Comparison of ENCODE assay signal across 28 mouse cellular contexts in genomic region chr11:4502206-4502605, GRCm38 (mm10).
DNase-seq lines count a peak whose midpoint lies in the region; ATAC-seq and TF ChIP-seq lines count a peak whose summit lies in the region.
"Had no signal": no experiment of that assay in that cellular context is flagged by ENCODE, and none has a peak within 500 bp of the region (broad histone marks: within the 10 kb centered on the region; RNA-seq: fewer than 3 reads in every experiment).

No protein-coding gene starts in this region.

- H3K4me1 ChIP-seq in heart, embryonic 10.5 days = no peaks in the 10 kb centered on the region
- H3K4me1 ChIP-seq in lung, postnatal 0 days (ENCODE audit: insufficient read depth, low read depth, low read length) = no peaks in the 10 kb centered on the region
- H3K4me1 ChIP-seq: hindbrain, embryonic 12.5 days; limb, embryonic 12.5 days; liver, embryonic 13.5 days; lung, embryonic 15.5 days; midbrain, embryonic 10.5 days; midbrain, embryonic 15.5 days; neural tube, embryonic 15.5 days had no signal

- DNase-seq in heart, postnatal 10 days = peak; percentile 14 to 28
- no peak for DNase-seq in heart, embryonic 10.5 days (ENCODE audit: low spot score)
- peak; percentile 71 for DNase-seq in kidney, postnatal 10 days
- DNase-seq in kidney, adult 8-10 months = no peak
- DNase-seq in lung, postnatal 0 days (ENCODE audit: low spot score) = peak; percentile 54
- DNase-seq in lung, postnatal 25 days (ENCODE audit: low spot score) = no peak
- DNase-seq in kidney, postnatal 36 days = peak; percentile 15 to 28
- DNase-seq: adrenal gland, adult 8-10 months; cerebellum, adult 2 months; cerebellum, postnatal 14 days; gastrocnemius, adult 2 months; gastrocnemius, postnatal 36 days; heart, adult 2 months; liver, embryonic 13.5 days; right cerebral cortex, adult 18-20 months; spleen, adult 18-20 months; thymus, postnatal 25 days had no signal

- WGBS in heart, embryonic 10.5 days = 81% methylated on average over 2 of the region's 2 CpGs
- WGBS in lung, postnatal 0 days = 65% methylated on average over 2 of the region's 2 CpGs

- no peaks in the 10 kb centered on the region for H3K9me3 ChIP-seq in heart, embryonic 10.5 days
- no peaks in the 10 kb centered on the region for H3K9me3 ChIP-seq in lung, postnatal 0 days (ENCODE audit: low read length)
- H3K9me3 ChIP-seq: G1E; hindbrain, embryonic 12.5 days; intestine, embryonic 15.5 days; limb, embryonic 12.5 days; liver, embryonic 13.5 days; lung, embryonic 15.5 days; midbrain, embryonic 10.5 days; midbrain, embryonic 15.5 days; neural tube, embryonic 15.5 days had no signal

- intact Hi-C loops in heart, postnatal 10 days (cut with DNase I) = no loop called here

- no peak overlapping the region for H3K9ac ChIP-seq in lung, postnatal 0 days (replicated peaks; ENCODE audit: low read depth)
- H3K9ac ChIP-seq: hindbrain, embryonic 12.5 days; intestine, embryonic 15.5 days; limb, embryonic 12.5 days; liver, embryonic 13.5 days; lung, embryonic 15.5 days; midbrain, embryonic 15.5 days; neural tube, embryonic 15.5 days had no signal

- no peak overlapping the region for H3K4me2 ChIP-seq in lung, postnatal 0 days (replicated peaks; ENCODE audit: low read depth, low read length)
- H3K4me2 ChIP-seq: hindbrain, embryonic 12.5 days; intestine, embryonic 15.5 days; limb, embryonic 12.5 days; liver, embryonic 13.5 days; lung, embryonic 15.5 days; midbrain, embryonic 15.5 days; neural tube, embryonic 15.5 days had no signal

- H3K4me3 ChIP-seq in heart, embryonic 10.5 days = no peak overlapping the region
- no peak overlapping the region for H3K4me3 ChIP-seq in lung, postnatal 0 days (ENCODE audit: low read depth, low read length)
- H3K4me3 ChIP-seq: erythroblast, embryonic 14.5 days; gastrocnemius, adult 2 months; heart, adult 2 months; hindbrain, embryonic 12.5 days; intestine, embryonic 15.5 days; limb, embryonic 12.5 days; liver, embryonic 13.5 days; lung, embryonic 15.5 days; midbrain, embryonic 10.5 days; midbrain, embryonic 15.5 days; neural tube, embryonic 15.5 days had no signal

- no peak overlapping the region for H3K27ac ChIP-seq in heart, embryonic 10.5 days
- H3K27ac ChIP-seq in lung, postnatal 0 days (ENCODE audit: low read length) = no peak overlapping the region
- H3K27ac ChIP-seq: gastrocnemius, adult 2 months; heart, adult 2 months; hindbrain, embryonic 12.5 days; hindbrain, postnatal 0 days; intestine, embryonic 15.5 days; limb, embryonic 12.5 days; liver, embryonic 13.5 days; lung, embryonic 15.5 days; midbrain, embryonic 10.5 days; midbrain, embryonic 15.5 days; neural tube, embryonic 15.5 days had no signal

- no peak for TF ChIP-seq EP300 in lung, postnatal 0 days (IDR thresholded peaks at IDR 0.05)

- H3K27me3 ChIP-seq in heart, embryonic 10.5 days (ENCODE audit: insufficient read depth, poor library complexity, severe bottlenecking) = no peaks in the 10 kb centered on the region
- no peaks in the 10 kb centered on the region for H3K27me3 ChIP-seq in lung, postnatal 0 days (replicated peaks; ENCODE audit: insufficient read depth, low read length)
- H3K27me3 ChIP-seq: hindbrain, embryonic 12.5 days; intestine, embryonic 15.5 days; limb, embryonic 12.5 days; liver, embryonic 13.5 days; lung, embryonic 15.5 days; midbrain, embryonic 15.5 days; neural tube, embryonic 15.5 days had no signal

- peaks cover 63% of the 10 kb centered on the region for H3K36me3 ChIP-seq in heart, embryonic 10.5 days
- H3K36me3 ChIP-seq in lung, postnatal 0 days (ENCODE audit: insufficient read depth, low read length) = peaks cover 26% of the 10 kb centered on the region

- no peak for ATAC-seq in lung, postnatal 0 days
- ATAC-seq: forebrain, embryonic 16.5 days; hindbrain, postnatal 0 days; intestine, embryonic 15.5 days; midbrain, embryonic 15.5 days had no signal

- TF ChIP-seq CTCF in lung, postnatal 0 days (IDR thresholded peaks at IDR 0.05) = no peak

Comparison
In these comparisons a context has a peak if more than half of its experiments do, and no peak if none do; other contexts are left out.
1. DNase-seq: peak in heart, postnatal 10 days (2 of 2), kidney, postnatal 10 days (single experiment), lung, postnatal 0 days (single experiment) and kidney, postnatal 36 days (2 of 2); none in heart, embryonic 10.5 days (single experiment), kidney, adult 8-10 months (0 of 2) and lung, postnatal 25 days (single experiment).